Mouse (Mus musculus): ENCODE results near the gene Pcsk7.

Gene Pcsk7

GRCm38 (mm10) chr9:45961855-45962254, 55.6 kb downstream of the Pcsk7 start:
- DNase-seq (ENCODE audit: low read depth, low spot score) = no peak

DNA sequence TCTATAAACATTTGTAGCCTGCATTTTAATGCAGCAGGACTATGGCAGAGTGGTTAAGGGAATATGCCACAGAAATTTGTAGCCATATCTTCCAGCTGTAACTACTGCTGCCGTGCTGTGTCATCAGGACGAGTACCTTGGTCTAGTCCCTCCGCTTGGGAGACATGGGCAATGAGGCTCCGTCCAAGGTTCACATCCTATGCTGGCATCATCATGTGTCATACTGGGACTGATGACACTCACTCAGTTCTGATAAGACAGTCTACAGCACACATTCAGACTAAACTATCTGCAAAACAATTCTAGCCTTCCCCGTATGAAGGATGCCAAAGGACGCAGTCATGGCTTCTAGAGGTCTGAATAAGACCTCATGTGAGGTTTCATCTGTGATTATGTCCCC, 57.3 kb downstream of the Pcsk7 start:
- DNase-seq (ENCODE audit: low read depth, low spot score) = no peak

GRCm38 (mm10) chr9:45976884-45977283, 70.6 kb downstream of the Pcsk7 start:
- no peak for DNase-seq (ENCODE audit: low read depth, low spot score)

Data from brain, embryonic 18.5 days (tissue).